Mouse (Mus musculus) hindbrain, embryonic 11.5 days (tissue): ENCODE data around the gene Mreg. TPM values are rescaled to one million over a fixed set of nuclear protein-coding genes. Genes with fewer than 3 reads are reported as not detected.

Experiments used
- ATAC-seq: fragments of 200-750 bp; cut with Nextera tagmentation; 2 replicates; pipeline ENCODE4 v1.8.0; 2017; ENCODE audit warnings: mild to moderate bottlenecking, moderate TSS enrichment, moderate library complexity; ENCODE audit not compliant: low FRiP score
- DNase-seq: peaks from one replicate; pipeline ENCODE4 v3.0.0-alpha.2; 2015; ENCODE audit warnings: low spot score
- H3K27ac ChIP-seq: fragments of 300-500 bp; sonication (generic); 2 replicates; pipeline ENCODE4 v1.5.1; 2014; ENCODE audit warnings: mild to moderate bottlenecking, low read depth, low read length
- H3K27me3 ChIP-seq: fragments of 300-500 bp; sonication (generic); 2 replicates; pipeline ENCODE4 v1.6.1; 2014; ENCODE audit warnings: mild to moderate bottlenecking, low read length, moderate library complexity, mixed read lengths; ENCODE audit not compliant: control insufficient read depth, insufficient read depth
- H3K36me3 ChIP-seq: fragments of 300-500 bp; sonication (generic); 2 replicates; pipeline ENCODE4 v1.6.1; 2014; ENCODE audit warnings: mild to moderate bottlenecking, low read length, moderate library complexity, mixed read lengths; ENCODE audit not compliant: control insufficient read depth, insufficient read depth
- H3K4me1 ChIP-seq: fragments of 300-500 bp; sonication (generic); replicated peaks from 2 replicates; pipeline ENCODE4 v1.6.1; 2014; ENCODE audit warnings: low read length, mixed read lengths; ENCODE audit not compliant: control insufficient read depth, insufficient read depth
- H3K4me2 ChIP-seq: fragments of 300-500 bp; sonication (generic); replicated peaks from 2 replicates; pipeline ENCODE4 v1.6.1; 2014; ENCODE audit warnings: mild to moderate bottlenecking, low read depth, low read length
- H3K4me3 ChIP-seq: fragments of 300-500 bp; sonication (generic); 2 replicates; pipeline ENCODE4 v1.5.1; 2014; ENCODE audit warnings: low read depth, low read length
- H3K9ac ChIP-seq: fragments of 300-500 bp; sonication (generic); 2 replicates; pipeline ENCODE4 v1.6.1; 2014; ENCODE audit warnings: low read depth, low read length
- H3K9me3 ChIP-seq: fragments of 300-500 bp; sonication (generic); 2 replicates; pipeline ENCODE4 v1.6.1; 2016; ENCODE audit warnings: low read length; ENCODE audit not compliant: control insufficient read depth
- WGBS: fragments of 180-500 bp; shearing (Covaris S2); extraction: QIAGEN DNeasy Blood & Tissue Kit; methylation state at CpG from one replicate; pipeline ENCODE4 v1.1.7; 2014; 5-methylcytosine and 5-hydroxymethylcytosine counted together
- polyA plus RNA-seq: library from polyadenylated mRNA; unstranded; fragments of >200 nt; fragmentation: Nextera tagmentation; extraction: Ambion mirVana; gene quantifications from 2 replicates; pipeline ENCODE4 v1.2.1, GENCODE M21; 2014

The Mreg gene
- polyA plus RNA-seq, 1 experiment from 2014 or later: 15.6 TPM

- Histone ChIP-seq H3K27ac (no peak overlapping the region), H3K36me3 (no peaks in the 10 kb centered on the region), H3K27me3 (no peaks in the 10 kb centered on the region), H3K9me3 (no peaks in the 10 kb centered on the region), H3K9ac (no peak overlapping the region), H3K4me1 (no peaks in the 10 kb centered on the region), H3K4me3 (no peak overlapping the region), H3K4me2 (no peak overlapping the region)
- WGBS: 62% methylated on average over 16 of the region's 16 CpGs
- DNase-seq (no peak), ATAC-seq (no peak)
Observed at GRCm38 (mm10) chr1:72188142-72188738, 23.9 kb downstream of the Mreg start.

- 73% methylated on average over 10 of the region's 10 CpGs for WGBS
- ATAC-seq: no peak
- no peaks in the 10 kb centered on the region for H3K27me3 ChIP-seq
Observed at GRCm38 (mm10) chr1:72187486-72187885, 24.6 kb downstream of the Mreg start.

GRCm38 (mm10) chr1:72186151-72186550 lies 26.0 kb downstream of the Mreg start:
- 82% methylated on average over 5 of the region's 5 CpGs for WGBS
- H3K9me3 ChIP-seq: no peaks in the 10 kb centered on the region
- no peak overlapping the region for H3K4me2 ChIP-seq

More at GRCm38 (mm10) chr1:72187486-72187885, 24.6 kb downstream of the Mreg start:
- Histone ChIP-seq H3K4me1 (no peaks in the 10 kb centered on the region; the same call in 1 of the 2 replicates), H3K4me3 (no peak overlapping the region), H3K27ac (no peak overlapping the region), H3K4me2 (no peak overlapping the region), H3K9ac (no peak overlapping the region), H3K36me3 (no peaks in the 10 kb centered on the region), H3K9me3 (no peaks in the 10 kb centered on the region)
- no peak for DNase-seq

GRCm38 (mm10) chr1:72183554-72183953 lies 28.6 kb downstream of the Mreg start:
- H3K27ac ChIP-seq: no peak overlapping the region
- no peak overlapping the region; the same call in 1 of the 2 replicates for H3K4me2 ChIP-seq
- H3K4me3 ChIP-seq: no peak overlapping the region

More at GRCm38 (mm10) chr1:72186151-72186550, 26.0 kb downstream of the Mreg start:
- ATAC-seq: no peak
- Histone ChIP-seq H3K27ac (no peak overlapping the region), H3K27me3 (no peaks in the 10 kb centered on the region), H3K36me3 (no peaks in the 10 kb centered on the region), H3K4me3 (no peak overlapping the region), H3K9ac (no peak overlapping the region), H3K4me1 (no peaks in the 10 kb centered on the region; the same call in 1 of the 2 replicates)
- DNase-seq: no peak

GRCm38 (mm10) chr1:72182930-72183499 lies 29.1 kb downstream of the Mreg start:
- Histone ChIP-seq H3K4me2 (no peak overlapping the region; the same call in 1 of the 2 replicates), H3K27me3 (no peaks in the 10 kb centered on the region), H3K9ac (no peak overlapping the region), H3K27ac (no peak overlapping the region), H3K4me1 (no peaks in the 10 kb centered on the region; the same call in 1 of the 2 replicates), H3K9me3 (no peaks in the 10 kb centered on the region), H3K4me3 (no peak overlapping the region), H3K36me3 (no peaks in the 10 kb centered on the region)
- DNase-seq (peak; percentile 65), ATAC-seq (peak; percentile 88)
- WGBS: 9% methylated on average over 13 of the region's 13 CpGs

More at GRCm38 (mm10) chr1:72183554-72183953, 28.6 kb downstream of the Mreg start:
- no peak overlapping the region for H3K9ac ChIP-seq
- no peaks in the 10 kb centered on the region for H3K36me3 ChIP-seq
- 58% methylated on average over 6 of the region's 6 CpGs for WGBS
- no peaks in the 10 kb centered on the region for H3K9me3 ChIP-seq
- peak; percentile 39 for ATAC-seq
- no peaks in the 10 kb centered on the region for H3K27me3 ChIP-seq
- DNase-seq: no peak
- no peaks in the 10 kb centered on the region; the same call in 1 of the 2 replicates for H3K4me1 ChIP-seq

GRCm38 (mm10) chr1:72179947-72180346 lies 32.2 kb downstream of the Mreg start:
- Histone ChIP-seq H3K27ac (no peak overlapping the region), H3K9ac (no peak overlapping the region), H3K27me3 (no peaks in the 10 kb centered on the region), H3K36me3 (no peaks in the 10 kb centered on the region), H3K9me3 (no peaks in the 10 kb centered on the region), H3K4me3 (no peak overlapping the region), H3K4me1 (no peaks in the 10 kb centered on the region; the same call in 1 of the 2 replicates), H3K4me2 (no peak overlapping the region)
- DNase-seq: no peak
- no peak for ATAC-seq
- 86% methylated on average over 7 of the region's 7 CpGs for WGBS

- H3K4me2 ChIP-seq: no peak overlapping the region
- no peak for ATAC-seq
- no peak overlapping the region for H3K9ac ChIP-seq
- H3K9me3 ChIP-seq: no peaks in the 10 kb centered on the region
- H3K27ac ChIP-seq: no peak overlapping the region
- no peaks in the 10 kb centered on the region for H3K4me1 ChIP-seq
- no peak overlapping the region for H3K4me3 ChIP-seq
- no peaks in the 10 kb centered on the region for H3K27me3 ChIP-seq
- no peak for DNase-seq
- H3K36me3 ChIP-seq: no peaks in the 10 kb centered on the region
- 83% methylated on average over 6 of the region's 6 CpGs for WGBS
Observed at GRCm38 (mm10) chr1:72176239-72176638, 35.9 kb downstream of the Mreg start.

GRCm38 (mm10) chr1:72174183-72174582 lies 37.9 kb downstream of the Mreg start:
- H3K36me3 ChIP-seq: no peaks in the 10 kb centered on the region
- H3K9me3 ChIP-seq: no peaks in the 10 kb centered on the region
- ATAC-seq: no peak
- H3K4me2 ChIP-seq: no peak overlapping the region
- no peak overlapping the region for H3K27ac ChIP-seq
- no peaks in the 10 kb centered on the region for H3K4me1 ChIP-seq
- WGBS: 84% methylated on average over 7 of the region's 7 CpGs
- H3K4me3 ChIP-seq: no peak overlapping the region
- DNase-seq: no peak
- no peaks in the 10 kb centered on the region for H3K27me3 ChIP-seq
- H3K9ac ChIP-seq: no peak overlapping the region
